Mouse (Mus musculus) testis, adult 10 weeks (tissue): ENCODE data around the gene Aup1. TPM values are rescaled to one million over a fixed set of nuclear protein-coding genes. Genes with fewer than 3 reads are reported as not detected.

ENCODE experiments used
- polyA plus RNA-seq: library from polyadenylated mRNA; stranded (reverse); fragments of 350-450 nt; fragmentation: Illumina TruSeq; extraction: RNeasy Lipid Tissue Mini Kit (QIAGEN cat#74804); gene quantifications from one replicate; pipeline ENCODE4 v1.2.3, GENCODE M21; 2014; ENCODE audit warnings: low read depth, low replicate concordance

Gene Aup1
- 6.2 TPM for polyA plus RNA-seq

GRCm38 (mm10) chr6:83054074-83054851 lies at the start of gene Aup1:
Aup1 (plus strand) TSS chr6:83054521.

GRCm38 (mm10) chr6:83033249-83034185 lies 20.8 kb upstream of the Aup1 start, which contains the start of the genes Dok1 and Loxl3:
Dok1 (minus strand) TSS chr6:83033471.
Loxl3 (plus strand) TSS chr6:83034173.

GRCm38 (mm10) chr6:83054871-83055431 lies 630 bp downstream of the Aup1 start, which contains the start of gene Htra2:
Htra2 (minus strand) TSS chr6:83055273.

GRCm38 (mm10) chr6:83057790-83058189 lies 3.5 kb downstream of the Aup1 start, which contains the start of gene Dqx1:
Dqx1 (plus strand) TSS chr6:83057844.

GRCm38 (mm10) chr6:83070247-83070310 lies 15.8 kb downstream of the Aup1 start, which contains the start of gene Tlx2:
Tlx2 (minus strand) TSS chr6:83070293.

GRCm38 (mm10) chr6:83077630-83078323 lies 23.5 kb downstream of the Aup1 start, which contains the start of gene Pcgf1:
Pcgf1 (plus strand) TSS chr6:83077869.

GRCm38 (mm10) chr6:83086121-83087035 lies 32.1 kb downstream of the Aup1 start, which contains the start of gene Lbx2:
Lbx2 (plus strand) TSS chr6:83086367.

GRCm38 (mm10) chr6:83101316-83101687 lies 47.0 kb downstream of the Aup1 start, which contains the start of the genes Ccdc142 and Gm42688:
Ccdc142 (plus strand) TSS chr6:83101601.
Gm42688 (plus strand) TSS chr6:83101617.

Other genes with a start within 250 kb of the Aup1 start
- 0.15 TPM for gene Sema4f, start 114.8 kb upstream of the Aup1 start, polyA plus RNA-seq
- gene M1ap, start 107.6 kb upstream of the Aup1 start, polyA plus RNA-seq: 28.5 TPM
- not detected for gene Dok1, start 21.1 kb upstream of the Aup1 start, polyA plus RNA-seq
- 0.42 TPM for gene Loxl3, start 20.3 kb upstream of the Aup1 start, polyA plus RNA-seq
- gene Htra2, start 752 bp downstream of the Aup1 start, polyA plus RNA-seq: 2.4 TPM
- 0.08 TPM for gene Dqx1, start 3.3 kb downstream of the Aup1 start, polyA plus RNA-seq
- not detected for gene Tlx2, start 15.8 kb downstream of the Aup1 start, polyA plus RNA-seq
- gene Pcgf1, start 23.3 kb downstream of the Aup1 start, polyA plus RNA-seq: 13.1 TPM
- gene Lbx2, start 31.8 kb downstream of the Aup1 start, polyA plus RNA-seq: not detected
- gene Ccdc142, start 47.1 kb downstream of the Aup1 start, polyA plus RNA-seq: not detected
- 2.6 TPM for gene Gm42688, start 47.1 kb downstream of the Aup1 start, polyA plus RNA-seq
- 46.1 TPM for gene Mrpl53, start 54.5 kb downstream of the Aup1 start, polyA plus RNA-seq
- gene Mogs, start 61.0 kb downstream of the Aup1 start, polyA plus RNA-seq: 0.87 TPM
- 3.4 TPM for gene Wbp1, start 67.0 kb downstream of the Aup1 start, polyA plus RNA-seq
- gene Ino80b, start 70.9 kb downstream of the Aup1 start, polyA plus RNA-seq: 1.1 TPM
- gene Rtkn, start 80.9 kb downstream of the Aup1 start, polyA plus RNA-seq: 0.28 TPM
- 1.5 TPM for gene Wdr54, start 101.9 kb downstream of the Aup1 start, polyA plus RNA-seq
- 2.4 TPM for gene 1700003E16Rik, start 101.9 kb downstream of the Aup1 start, polyA plus RNA-seq
- gene Dctn1, start 111.4 kb downstream of the Aup1 start, polyA plus RNA-seq: 11.3 TPM
- gene Slc4a5, start 165.3 kb downstream of the Aup1 start, polyA plus RNA-seq: 0.66 TPM